Mouse (Mus musculus) right cerebral cortex, adult 2 months (tissue): Measurements from ENCODE around the gene Fmnl2.

Experiments used
- DNase-seq, 2 experiments: peaks; one replicate each; pipeline ENCODE4 v3.0.0; 2021 to 2022; ENCODE audit warnings: low spot score in 2 of 2

Fmnl2 gene

DNA sequence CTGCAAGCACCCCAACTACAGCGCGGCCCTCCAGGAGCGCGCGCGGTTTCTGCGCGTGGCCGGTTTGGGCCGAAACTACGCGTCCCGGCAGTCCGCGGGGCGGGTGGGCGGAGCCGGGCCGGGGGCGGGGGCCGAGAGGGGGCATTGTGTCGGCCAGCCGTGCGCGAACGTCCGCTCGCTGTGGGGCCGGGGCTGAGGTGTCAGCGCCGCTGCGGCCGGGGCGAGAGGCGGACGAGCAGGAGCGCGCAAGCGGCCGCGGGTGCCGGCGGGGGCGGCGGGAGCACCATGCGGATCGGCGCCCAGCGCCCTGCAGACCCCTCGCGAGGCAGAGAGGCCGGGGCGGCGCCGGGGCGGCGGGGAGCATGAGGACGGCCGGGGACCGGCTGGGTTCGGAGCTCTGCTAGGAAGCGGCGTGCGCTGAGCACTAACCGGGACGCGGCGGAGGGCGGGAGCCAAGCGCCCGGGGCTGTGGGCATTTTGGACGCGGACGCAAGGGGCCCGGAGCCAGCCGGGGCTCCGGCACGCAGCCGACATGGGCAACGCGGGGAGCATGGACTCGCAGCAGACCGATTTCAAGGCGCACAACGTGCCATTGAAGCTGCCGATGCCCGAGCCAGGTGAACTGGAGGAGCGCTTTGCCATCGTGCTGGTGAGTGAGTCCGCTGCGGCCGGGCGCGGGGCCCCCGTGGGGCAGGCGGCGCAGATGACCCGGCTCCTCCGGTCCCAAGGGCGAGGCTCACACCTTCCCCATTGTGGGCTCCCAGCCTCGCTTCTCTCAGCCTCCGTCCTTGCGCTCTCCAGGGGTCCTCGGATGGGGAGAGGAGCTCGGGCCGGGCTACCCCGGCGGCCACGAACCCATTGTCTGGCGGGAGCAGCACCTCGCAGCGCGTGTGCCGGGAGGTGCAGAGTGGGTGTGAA lies at the start of gene Fmnl2:
Gene Fmnl2 (plus strand): TSS at position 250 of the 918 bp plus-strand sequence.
- DNase-seq: peak; percentile 63 to 72

DNA sequence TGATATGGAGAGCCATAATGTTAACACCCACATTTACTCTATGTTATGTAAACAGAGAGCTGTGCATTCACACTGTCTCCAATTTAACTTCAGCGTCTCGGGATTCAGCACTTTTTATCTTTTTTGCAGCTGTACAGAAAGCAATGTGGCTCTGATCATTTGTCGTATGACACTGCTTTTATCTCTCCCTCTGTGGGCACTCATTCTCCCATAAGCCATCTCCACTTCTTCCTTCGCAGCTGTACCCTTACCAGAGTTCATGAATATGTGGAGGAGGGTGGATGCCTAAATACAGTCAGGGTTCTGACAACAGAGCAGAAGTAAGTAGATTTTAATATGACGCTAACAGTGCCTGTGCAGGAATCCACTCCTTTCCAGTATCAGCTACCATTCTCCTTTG lies 47.7 kb upstream of the Fmnl2 start:
- no peak for DNase-seq

DNA sequence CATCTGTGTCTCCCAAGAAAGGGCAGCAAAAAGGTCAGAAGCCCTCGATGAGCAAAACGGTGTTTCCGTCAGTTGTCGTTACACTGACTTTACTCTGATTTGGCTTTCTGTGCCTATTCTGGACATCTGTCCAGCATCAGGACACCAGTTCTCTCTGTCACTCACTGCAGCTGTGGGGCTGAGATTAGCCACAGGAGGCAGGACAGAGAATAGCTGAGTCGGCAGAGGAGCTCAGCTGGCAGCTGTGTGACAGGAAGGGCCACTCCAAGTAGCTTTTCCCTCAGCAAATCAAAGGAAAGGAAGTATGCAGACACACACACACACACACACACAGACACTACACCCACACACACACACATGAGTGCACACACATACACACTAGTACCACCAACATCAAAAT lies 46.0 kb upstream of the Fmnl2 start:
- DNase-seq: no peak

DNA sequence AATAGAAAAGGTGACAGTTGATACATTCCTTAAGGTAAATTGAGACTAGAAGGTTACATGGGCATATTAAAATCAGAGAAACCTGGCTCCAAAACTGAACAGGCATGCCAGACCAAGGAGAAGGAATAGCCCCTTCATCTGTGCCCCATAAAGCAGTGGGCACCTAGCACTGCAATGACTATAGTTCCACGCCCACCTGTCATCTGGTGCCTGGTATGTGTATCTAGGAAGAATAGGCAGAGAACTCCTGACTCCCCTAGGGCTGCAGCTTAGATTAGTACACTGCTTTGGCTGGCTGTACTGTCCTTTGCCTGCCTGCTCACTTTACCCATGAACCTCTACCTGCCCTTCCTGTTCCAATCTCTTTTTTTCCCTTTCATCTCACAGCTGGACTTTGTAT lies 40.3 kb upstream of the Fmnl2 start:
- peak; percentile 34 to 40 for DNase-seq

DNA sequence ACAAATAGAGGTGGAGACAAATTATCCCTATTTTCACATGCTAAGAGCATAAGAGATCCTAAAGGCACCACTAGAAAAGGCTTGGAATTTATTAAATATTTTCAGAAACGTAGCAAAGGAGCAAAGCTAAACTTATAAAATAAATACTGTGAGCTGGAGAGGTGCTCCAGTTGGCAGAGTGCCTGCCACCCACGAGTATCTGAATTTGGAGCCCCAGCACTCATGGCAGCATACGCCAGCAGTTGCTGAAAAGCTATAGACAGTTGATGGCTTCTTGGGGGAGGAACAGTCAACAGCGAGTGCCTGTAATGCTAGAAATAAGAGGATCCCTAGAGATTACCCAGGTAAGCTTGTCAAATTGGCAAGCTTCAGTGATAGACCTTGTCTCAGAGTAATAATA lies 38.7 kb upstream of the Fmnl2 start:
- peak; percentile 28 to 37 for DNase-seq

DNA sequence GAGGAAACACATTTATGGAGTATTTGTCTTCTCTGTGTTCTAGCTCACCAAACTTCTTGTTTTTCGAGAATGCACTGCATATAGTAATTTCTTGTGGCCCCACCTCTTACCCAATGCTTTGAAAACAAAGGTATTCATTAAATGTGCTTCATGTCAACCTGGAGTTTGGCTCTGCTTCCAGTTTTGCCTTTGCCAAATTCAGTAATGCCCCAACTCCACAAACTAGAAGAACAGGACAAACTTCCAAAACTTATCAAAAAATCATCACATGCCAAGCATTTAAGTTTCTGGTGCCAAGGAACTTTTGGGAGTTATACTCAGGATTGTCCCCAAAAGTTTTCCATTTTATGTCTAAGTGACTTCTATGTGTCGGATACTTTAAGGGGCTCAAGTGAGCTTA lies 35.4 kb upstream of the Fmnl2 start:
- DNase-seq: no peak

DNA sequence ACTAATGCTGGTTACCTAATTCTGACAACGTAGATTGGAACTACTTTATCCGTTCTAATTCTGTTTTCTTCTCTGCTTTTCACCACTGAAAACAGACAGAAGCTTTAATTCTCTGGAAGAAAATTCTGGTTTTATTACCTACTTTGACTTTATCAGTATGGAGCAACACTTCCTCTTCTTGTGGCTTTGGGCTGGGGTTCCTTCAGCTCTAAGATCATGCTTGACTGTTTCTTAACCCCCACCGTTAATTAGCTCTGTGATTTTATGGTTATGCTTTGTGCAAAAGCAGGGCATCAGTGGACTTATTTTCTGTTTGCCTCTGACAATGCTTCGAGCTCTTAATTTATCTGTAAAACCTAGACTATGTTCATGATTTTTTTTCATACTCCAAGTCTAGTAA lies 29.6 kb upstream of the Fmnl2 start:
- no peak for DNase-seq

DNA sequence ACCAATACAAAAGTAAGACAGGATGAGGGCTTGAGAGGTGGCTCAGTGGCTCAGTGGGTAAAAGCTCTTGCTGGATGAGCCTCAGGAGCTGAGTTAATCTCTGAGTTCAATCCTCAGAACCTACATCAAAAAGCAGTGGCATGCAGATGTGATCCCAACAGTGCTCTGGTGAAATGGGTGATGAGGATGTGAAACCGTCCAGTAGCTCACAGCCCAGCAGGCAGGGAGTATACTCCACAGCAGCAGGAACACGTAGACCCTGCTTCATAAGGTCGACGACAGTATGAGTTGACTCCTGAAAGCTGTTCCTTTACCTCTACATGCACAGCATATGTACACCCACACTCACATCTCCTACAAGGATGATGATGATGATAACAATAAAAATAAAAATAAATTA lies 27.1 kb upstream of the Fmnl2 start:
- DNase-seq: no peak

DNA sequence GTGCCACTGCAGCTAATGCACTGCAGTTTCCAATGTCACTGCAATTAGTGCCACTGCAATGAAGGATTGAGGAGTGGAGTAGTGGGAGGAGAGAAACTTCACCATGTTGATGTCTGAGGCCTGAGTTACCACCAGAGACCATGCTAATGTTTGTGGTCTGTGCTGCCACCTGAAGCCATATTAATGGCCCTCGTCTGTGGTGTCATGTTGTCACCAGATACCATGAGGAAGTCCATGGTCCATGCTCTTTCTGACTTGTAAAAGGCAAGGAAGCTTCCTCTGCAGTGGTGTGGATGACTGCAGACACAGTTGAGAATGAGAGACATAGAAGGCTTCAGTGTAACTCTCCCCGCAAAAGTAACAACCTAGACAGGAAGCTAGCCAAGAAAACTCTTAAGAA lies 26.1 kb upstream of the Fmnl2 start:
- no peak for DNase-seq

DNA sequence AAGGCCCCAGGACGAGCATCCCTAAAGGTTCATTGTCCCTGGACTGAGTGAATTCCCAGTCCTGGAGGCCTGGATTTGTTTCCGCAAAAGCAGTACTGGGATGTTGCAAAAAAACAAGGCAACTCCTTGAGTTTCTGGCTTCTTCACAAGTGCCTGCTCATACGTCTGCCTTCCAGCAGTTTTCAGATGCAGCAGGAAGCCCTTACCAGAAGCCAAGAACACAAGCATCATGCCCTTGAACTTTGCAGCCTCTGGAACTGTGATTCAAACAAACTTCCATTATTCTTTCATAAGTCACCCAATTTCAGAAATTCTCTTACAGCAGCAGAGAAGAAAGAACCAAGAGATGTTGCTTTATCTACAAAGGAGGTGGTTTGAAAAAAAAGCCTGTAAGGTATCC lies 21.9 kb upstream of the Fmnl2 start:
- no peak for DNase-seq

DNA sequence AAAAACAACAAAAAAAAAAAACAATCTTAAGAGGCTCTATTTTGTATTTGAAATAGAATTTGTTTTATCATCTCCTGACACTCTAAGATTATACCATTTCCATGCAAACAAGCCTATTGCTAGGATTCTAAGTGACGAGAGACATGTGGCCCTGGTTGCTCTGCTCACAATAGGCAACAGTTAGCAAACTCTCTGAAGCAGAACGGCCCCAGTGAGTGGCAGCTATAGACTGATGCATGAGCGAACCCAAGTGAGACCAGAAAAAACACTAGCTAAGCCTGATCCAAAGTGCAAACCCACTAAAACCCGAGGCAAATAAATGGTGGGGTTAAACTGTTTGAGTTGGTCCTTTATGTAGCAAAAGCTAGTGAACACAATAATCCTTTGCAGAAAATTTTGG lies 18.6 kb upstream of the Fmnl2 start:
- DNase-seq: no peak

DNA sequence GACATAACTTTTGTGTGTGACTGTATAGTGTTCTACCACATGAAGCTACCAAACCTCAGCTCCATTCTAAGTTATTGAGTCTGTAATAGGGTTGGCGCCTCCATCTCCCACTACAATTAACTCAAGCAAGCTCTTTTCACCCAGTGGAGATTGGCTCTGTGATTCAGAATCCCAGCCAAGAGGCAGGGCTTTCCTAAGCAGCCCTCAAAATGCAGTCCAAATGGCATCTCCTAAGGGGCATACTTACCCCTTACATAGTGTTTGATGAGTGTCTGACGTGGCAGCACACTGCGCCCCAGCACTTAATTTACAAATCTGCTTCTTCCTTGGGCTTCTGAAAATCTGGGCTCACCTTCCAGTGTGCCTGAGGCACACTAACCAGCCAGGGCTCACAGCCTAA lies 17.8 kb upstream of the Fmnl2 start:
- no peak for DNase-seq

DNA sequence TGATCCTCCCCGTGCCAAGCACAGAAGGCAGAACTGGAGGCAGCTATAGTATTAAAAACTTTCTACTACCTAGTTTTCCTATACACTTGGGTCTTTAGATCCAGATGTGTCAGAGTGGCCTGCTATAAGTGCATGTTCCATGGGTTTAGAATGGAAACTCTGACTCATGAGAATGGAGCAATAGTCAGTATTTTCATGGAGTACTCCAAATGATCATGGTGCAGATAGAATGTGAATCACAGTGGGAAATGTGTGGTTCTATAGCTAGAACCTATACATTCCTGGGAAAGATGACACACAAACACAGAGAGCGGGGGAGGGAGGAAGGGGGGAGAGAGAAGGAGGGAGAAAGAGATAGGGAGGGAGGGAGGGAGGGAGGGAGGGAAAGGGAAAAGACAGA lies 13.8 kb upstream of the Fmnl2 start:
- DNase-seq: no peak

DNA sequence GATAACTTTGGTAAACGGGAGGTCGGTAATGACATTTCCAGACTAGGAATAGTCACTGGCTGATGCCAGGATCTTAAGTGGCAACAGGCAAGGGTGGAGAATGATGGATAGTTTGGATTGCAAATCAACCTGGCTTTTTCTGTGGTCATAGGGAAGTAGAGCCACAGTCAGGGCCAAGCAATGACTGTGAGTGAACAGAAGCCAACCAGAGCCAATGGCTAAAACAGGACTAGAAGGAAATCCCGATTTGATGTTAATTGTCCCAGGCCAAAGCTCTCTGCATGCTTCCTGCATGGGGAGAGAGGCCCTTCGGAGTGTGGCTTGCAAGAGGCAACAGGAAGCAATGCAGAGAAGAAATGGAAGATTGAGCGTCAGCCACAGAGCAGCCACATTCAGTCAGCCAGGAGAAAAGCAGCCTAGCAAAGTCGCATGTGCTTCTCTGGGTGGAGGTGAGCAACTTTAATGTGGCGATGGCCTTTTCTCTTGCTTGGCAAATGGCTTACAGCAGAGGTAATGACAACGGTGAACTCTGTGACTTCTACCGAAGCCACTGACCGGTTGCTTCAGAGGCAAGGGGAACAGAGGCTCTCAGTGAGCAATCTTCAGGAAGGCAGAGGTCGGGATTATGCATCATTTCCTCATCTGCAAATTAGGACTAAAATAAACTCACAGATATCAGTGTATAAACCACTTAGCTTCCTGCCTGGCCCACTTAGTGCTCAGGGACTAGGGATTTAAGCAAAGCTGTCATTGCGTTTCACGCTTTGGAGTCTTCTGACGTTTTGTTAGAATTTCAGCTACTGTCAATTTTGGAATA lies 12.5 kb upstream of the Fmnl2 start:
- DNase-seq: no peak

DNA sequence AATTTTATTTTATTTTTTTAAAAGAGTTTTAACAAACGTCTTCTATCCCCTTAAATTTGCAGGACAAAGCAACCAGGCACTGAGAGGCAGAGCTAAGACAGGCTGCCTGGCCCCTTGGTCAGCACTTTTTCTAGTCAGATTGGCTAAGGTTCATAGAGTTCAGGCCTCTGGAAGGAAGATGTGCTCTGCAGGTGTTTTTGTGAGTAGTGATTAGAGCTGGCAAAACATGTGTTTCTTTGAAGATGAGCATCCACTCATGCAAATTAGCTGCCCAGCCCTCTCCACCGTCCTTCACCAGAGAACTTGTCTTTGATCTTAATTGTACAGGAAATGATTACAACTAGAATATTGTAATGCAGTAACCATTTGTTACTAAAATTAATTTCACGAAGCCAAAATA lies 11.2 kb upstream of the Fmnl2 start:
- no peak for DNase-seq

DNA sequence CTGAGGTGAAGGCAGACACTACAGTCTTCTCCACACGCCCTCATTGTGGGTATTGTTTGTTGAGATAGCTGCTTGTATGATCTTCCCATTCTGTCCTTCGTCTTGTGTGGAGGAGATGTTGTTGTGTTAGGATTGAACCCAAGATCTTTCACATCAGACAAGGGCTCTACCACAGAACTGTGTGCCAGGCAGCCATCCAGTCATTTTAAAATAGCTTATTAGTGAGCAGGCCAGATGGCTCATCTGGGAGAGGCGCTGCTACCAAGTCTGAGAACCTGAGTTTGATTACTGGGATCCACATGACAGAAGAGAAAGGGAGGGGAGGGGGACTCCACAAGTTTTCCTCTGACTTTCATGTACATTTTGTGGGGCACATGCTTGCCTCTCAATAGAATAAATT lies 8.6 kb upstream of the Fmnl2 start:
- DNase-seq: no peak

DNA sequence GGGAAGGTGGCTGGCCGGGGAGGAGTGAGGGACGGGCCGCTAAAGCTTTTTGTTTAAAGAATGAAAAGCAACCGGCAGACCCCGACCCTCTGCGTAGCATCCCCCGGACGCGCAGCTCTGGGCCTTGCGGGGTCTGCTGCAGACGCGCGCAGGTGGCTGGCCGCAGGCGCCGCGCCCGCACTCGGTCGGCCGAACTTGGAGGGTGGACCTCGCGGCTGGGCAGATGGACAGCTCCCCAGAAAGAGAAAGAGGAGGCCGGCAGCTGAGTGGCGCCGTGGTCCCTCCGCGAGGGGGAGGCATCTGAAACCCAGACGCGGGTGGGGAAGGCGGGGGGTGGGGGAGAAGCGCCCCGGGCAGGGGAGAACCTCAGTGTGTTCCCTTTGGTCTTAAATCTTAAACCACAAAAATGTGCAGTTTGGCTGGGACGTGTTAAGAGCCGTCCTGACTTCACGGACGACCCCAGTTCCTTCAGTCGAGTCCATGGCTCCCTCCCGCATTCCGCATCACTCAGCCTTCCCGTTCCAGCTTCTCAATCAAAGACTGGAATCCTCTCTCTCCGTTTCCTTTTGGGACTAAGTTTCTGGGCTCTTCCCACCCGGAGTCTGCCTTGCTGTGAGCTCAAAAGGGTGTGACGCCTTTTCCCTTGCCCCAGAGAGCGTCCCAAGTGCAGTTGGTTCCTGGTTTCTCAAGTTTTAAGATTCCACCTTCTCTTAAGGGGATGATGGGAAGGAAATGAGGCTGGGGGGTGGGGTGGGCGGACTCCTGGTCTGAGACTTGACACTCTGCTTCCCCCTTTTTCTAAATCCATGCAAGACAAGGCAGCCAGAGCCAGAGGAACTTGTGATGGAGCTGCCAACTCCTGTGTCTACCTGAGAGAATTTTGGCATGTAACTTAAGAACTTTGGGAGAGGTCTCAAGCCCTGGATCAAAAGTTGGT lies 1.1 kb downstream of the Fmnl2 start:
- peak; percentile 30 to 51 for DNase-seq

DNA sequence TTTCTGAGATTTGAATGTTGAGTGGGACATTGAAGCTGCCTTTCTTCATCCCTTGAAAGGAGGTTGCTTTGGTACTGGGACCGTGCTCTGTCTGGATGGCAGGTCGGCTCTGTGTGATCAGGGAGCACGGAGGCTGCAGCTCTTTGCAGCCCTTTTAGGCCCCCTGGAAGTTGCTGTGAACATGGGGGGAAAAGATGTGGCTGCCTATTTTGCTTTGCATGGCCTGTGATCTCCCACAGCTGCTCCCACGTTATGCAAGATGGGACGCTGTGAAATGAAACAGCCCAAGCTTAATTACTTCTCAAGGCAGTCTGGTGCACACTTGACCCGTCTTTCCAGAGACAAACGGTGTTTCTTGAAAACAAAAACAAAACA lies 1.8 kb downstream of the Fmnl2 start:
- DNase-seq: no peak

DNA sequence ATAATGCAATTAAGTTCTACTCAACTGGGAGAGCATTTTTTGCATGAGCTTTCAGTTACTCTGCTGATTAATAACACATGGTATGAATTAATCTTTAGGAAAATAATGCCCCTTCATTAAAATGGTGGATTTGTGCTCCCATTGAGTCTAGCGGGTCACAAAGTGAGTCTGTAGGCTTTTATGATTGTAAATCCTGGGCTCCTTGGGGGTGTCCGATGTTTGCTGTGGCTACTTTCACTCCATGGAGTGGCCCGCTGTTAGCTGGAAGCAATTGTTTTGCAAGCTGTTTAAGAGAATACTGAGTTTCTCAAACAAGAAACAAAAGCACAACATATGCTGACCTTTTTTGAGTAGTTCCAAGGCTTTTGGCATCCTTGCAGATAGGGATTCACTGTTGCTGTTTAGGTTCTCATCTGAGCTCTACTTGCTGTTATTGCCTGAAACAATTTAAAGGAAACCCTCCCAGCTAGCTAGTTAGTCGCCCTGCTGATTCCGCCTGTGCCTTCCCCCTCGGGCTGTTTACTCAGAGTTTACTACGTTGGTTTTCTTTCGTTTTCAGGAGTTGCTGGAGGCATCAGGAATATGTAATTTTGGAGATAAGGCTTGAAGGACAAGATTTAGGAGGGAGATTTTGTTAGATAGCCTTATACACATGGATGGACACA lies 2.6 kb downstream of the Fmnl2 start:
- DNase-seq: no peak

DNA sequence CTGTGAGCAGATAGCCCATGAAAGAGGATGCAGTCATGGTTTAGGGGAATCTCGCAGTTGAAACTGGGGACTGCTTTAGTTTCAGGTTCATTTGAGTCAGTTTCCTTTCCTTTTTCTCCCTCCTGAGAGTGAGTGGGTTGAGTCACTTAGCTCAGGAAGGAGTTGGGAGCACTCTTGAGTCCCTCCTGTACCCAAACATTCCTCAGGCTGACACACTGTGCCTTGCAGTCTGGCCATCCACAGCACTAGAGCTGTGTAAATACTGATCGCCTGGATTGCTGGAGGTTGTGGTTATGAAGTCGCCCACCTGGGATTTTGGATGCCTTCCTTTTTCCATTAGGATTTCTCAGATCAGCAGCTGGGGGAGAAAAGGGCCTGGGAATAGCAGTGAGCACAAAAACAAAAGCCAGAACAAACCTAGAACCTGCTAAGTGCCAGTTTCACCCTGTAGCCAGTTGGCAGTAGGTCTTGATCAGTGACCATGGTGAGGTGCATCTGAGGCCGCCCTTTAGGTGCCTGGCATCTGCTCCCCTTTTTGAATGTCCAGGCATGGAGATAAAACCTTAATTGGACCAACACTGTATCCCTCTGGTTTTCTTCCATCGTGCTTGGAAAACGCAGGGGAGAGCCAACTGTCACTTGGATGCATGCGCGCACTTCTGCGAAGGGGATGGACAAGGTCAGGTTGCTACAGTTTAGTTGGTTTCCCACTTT lies 4.5 kb downstream of the Fmnl2 start:
- no peak for DNase-seq

DNA sequence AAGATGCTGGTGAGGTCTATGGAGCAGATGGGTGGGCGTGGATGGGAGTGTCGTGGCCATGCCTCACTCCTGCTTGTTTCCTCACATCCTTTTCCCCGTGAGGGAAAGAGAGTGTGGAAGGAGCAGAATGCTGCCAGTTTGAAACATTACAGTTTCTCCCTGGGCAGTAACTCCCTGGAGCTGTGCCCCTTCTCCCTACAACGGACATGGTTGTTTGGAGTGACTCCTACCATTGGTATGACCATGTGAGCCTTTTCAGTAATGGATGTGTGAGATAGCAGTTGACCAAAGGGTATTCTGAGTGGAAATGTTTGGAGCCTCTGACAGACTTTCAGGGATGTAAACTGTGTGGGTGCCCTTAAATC lies 5.1 kb downstream of the Fmnl2 start:
- DNase-seq: no peak
